Mouse (Mus musculus): Measurements from ENCODE around the gene Nup88. TPM values are rescaled to one million over a fixed set of nuclear protein-coding genes. Genes with fewer than 3 reads are reported as not detected.

Nup88 gene
- polyA plus RNA-seq, 1 experiment from 2014 or later, result 178 TPM

- H3K36me3 ChIP-seq (ENCODE audit: control insufficient read depth, insufficient read depth, low read length), result peaks cover 15% of the 10 kb centered on the region
- no peak for ATAC-seq (ENCODE audit: insufficient number of reproducible peaks, low FRiP score, low TSS enrichment, low read depth)
- H3K9ac ChIP-seq (ENCODE audit: low read length), result no peak overlapping the region
- no peak overlapping the region for H3K4me2 ChIP-seq (ENCODE audit: low read depth, severe bottlenecking)
- H3K4me1 ChIP-seq (ENCODE audit: control insufficient read depth, insufficient read depth, low read length), result no peaks in the 10 kb centered on the region
- no peak overlapping the region for H3K4me3 ChIP-seq (ENCODE audit: low read depth, low read length)
- WGBS, result 94% methylated on average over 4 of the region's 4 CpGs
- DNase-seq (ENCODE audit: low spot score), result no peak
- no peak overlapping the region for H3K27ac ChIP-seq (replicated peaks; ENCODE audit: low read depth, low read length)
- H3K9me3 ChIP-seq (ENCODE audit: control insufficient read depth, low read length), result no peaks in the 10 kb centered on the region
- H3K27me3 ChIP-seq (ENCODE audit: control insufficient read depth, insufficient read depth, low read length), result no peaks in the 10 kb centered on the region
Observed at GRCm38 (mm10) chr11:70954711-70955110, 15.1 kb downstream of the Nup88 start.

- DNase-seq (ENCODE audit: low spot score), result no peak
- ATAC-seq (ENCODE audit: insufficient number of reproducible peaks, low FRiP score, low TSS enrichment, low read depth), result no peak
- 93% methylated on average over 4 of the region's 4 CpGs for WGBS
- Histone ChIP-seq H3K27me3 (ENCODE audit: control insufficient read depth, insufficient read depth, low read length) (no peaks in the 10 kb centered on the region), H3K9ac (ENCODE audit: low read length) (no peak overlapping the region), H3K4me2 (ENCODE audit: low read depth, severe bottlenecking) (no peak overlapping the region), H3K9me3 (ENCODE audit: control insufficient read depth, low read length) (no peaks in the 10 kb centered on the region), H3K36me3 (ENCODE audit: control insufficient read depth, insufficient read depth, low read length) (peaks cover 27% of the 10 kb centered on the region), H3K4me3 (ENCODE audit: low read depth, low read length) (no peak overlapping the region), H3K4me1 (ENCODE audit: control insufficient read depth, insufficient read depth, low read length) (no peaks in the 10 kb centered on the region), H3K27ac (replicated peaks; ENCODE audit: low read depth, low read length) (no peak overlapping the region)
Observed at GRCm38 (mm10) chr11:70944935-70945817, 24.6 kb downstream of the Nup88 start.

- Histone ChIP-seq H3K4me2 (ENCODE audit: low read depth, severe bottlenecking) (no peak overlapping the region), H3K27ac (replicated peaks; ENCODE audit: low read depth, low read length) (no peak overlapping the region), H3K9ac (ENCODE audit: low read length) (no peak overlapping the region), H3K4me1 (ENCODE audit: control insufficient read depth, insufficient read depth, low read length) (no peaks in the 10 kb centered on the region), H3K4me3 (ENCODE audit: low read depth, low read length) (no peak overlapping the region), H3K36me3 (ENCODE audit: control insufficient read depth, insufficient read depth, low read length) (peaks cover 26% of the 10 kb centered on the region), H3K9me3 (ENCODE audit: control insufficient read depth, low read length) (no peaks in the 10 kb centered on the region), H3K27me3 (ENCODE audit: control insufficient read depth, insufficient read depth, low read length) (no peaks in the 10 kb centered on the region)
- 96% methylated on average over 7 of the region's 7 CpGs for WGBS
- DNase-seq (ENCODE audit: low spot score) (no peak), ATAC-seq (ENCODE audit: insufficient number of reproducible peaks, low FRiP score, low TSS enrichment, low read depth) (no peak)
Observed at GRCm38 (mm10) chr11:70943651-70944050, 26.1 kb downstream of the Nup88 start.

- Histone ChIP-seq H3K27ac (replicated peaks; ENCODE audit: low read depth, low read length) (no peak overlapping the region), H3K27me3 (ENCODE audit: control insufficient read depth, insufficient read depth, low read length) (no peaks in the 10 kb centered on the region), H3K36me3 (ENCODE audit: control insufficient read depth, insufficient read depth, low read length) (peaks cover 23% of the 10 kb centered on the region), H3K9ac (ENCODE audit: low read length) (no peak overlapping the region), H3K4me2 (ENCODE audit: low read depth, severe bottlenecking) (no peak overlapping the region), H3K4me1 (ENCODE audit: control insufficient read depth, insufficient read depth, low read length) (no peaks in the 10 kb centered on the region), H3K9me3 (ENCODE audit: control insufficient read depth, low read length) (no peaks in the 10 kb centered on the region), H3K4me3 (ENCODE audit: low read depth, low read length) (no peak overlapping the region)
- no peak for ATAC-seq (ENCODE audit: insufficient number of reproducible peaks, low FRiP score, low TSS enrichment, low read depth)
- WGBS, result 82% methylated on average over 1 of the region's 1 CpGs
- DNase-seq (ENCODE audit: low spot score), result no peak
Observed at GRCm38 (mm10) chr11:70942596-70942995, 27.2 kb downstream of the Nup88 start.

- H3K27ac ChIP-seq (replicated peaks; ENCODE audit: low read depth, low read length), result no peak overlapping the region
- H3K36me3 ChIP-seq (ENCODE audit: control insufficient read depth, insufficient read depth, low read length), result peaks cover 3% of the 10 kb centered on the region
- no peak overlapping the region for H3K4me3 ChIP-seq (ENCODE audit: low read depth, low read length)
- H3K9ac ChIP-seq (ENCODE audit: low read length), result no peak overlapping the region
- ATAC-seq (ENCODE audit: insufficient number of reproducible peaks, low FRiP score, low TSS enrichment, low read depth) (no peak), DNase-seq (ENCODE audit: low spot score) (no peak)
- H3K4me2 ChIP-seq (ENCODE audit: low read depth, severe bottlenecking), result no peak overlapping the region
- H3K9me3 ChIP-seq (ENCODE audit: control insufficient read depth, low read length), result no peaks in the 10 kb centered on the region
- H3K4me1 ChIP-seq (ENCODE audit: control insufficient read depth, insufficient read depth, low read length), result no peaks in the 10 kb centered on the region
- H3K27me3 ChIP-seq (ENCODE audit: control insufficient read depth, insufficient read depth, low read length), result no peaks in the 10 kb centered on the region
- 90% methylated on average over 7 of the region's 7 CpGs for WGBS
Observed at GRCm38 (mm10) chr11:70935316-70935715, 34.5 kb downstream of the Nup88 start.

- 89% methylated on average over 5 of the region's 5 CpGs for WGBS
- Histone ChIP-seq H3K9me3 (ENCODE audit: control insufficient read depth, low read length) (no peaks in the 10 kb centered on the region), H3K4me3 (ENCODE audit: low read depth, low read length) (no peak overlapping the region), H3K27me3 (ENCODE audit: control insufficient read depth, insufficient read depth, low read length) (no peaks in the 10 kb centered on the region), H3K9ac (ENCODE audit: low read length) (no peak overlapping the region), H3K4me1 (ENCODE audit: control insufficient read depth, insufficient read depth, low read length) (no peaks in the 10 kb centered on the region), H3K27ac (replicated peaks; ENCODE audit: low read depth, low read length) (no peak overlapping the region), H3K36me3 (ENCODE audit: control insufficient read depth, insufficient read depth, low read length) (peaks cover 5% of the 10 kb centered on the region; the same call in 1 of the 2 replicates), H3K4me2 (ENCODE audit: low read depth, severe bottlenecking) (no peak overlapping the region)
- ATAC-seq (ENCODE audit: insufficient number of reproducible peaks, low FRiP score, low TSS enrichment, low read depth), result no peak
- DNase-seq (ENCODE audit: low spot score), result no peak
Observed at GRCm38 (mm10) chr11:70931461-70931860, 38.3 kb downstream of the Nup88 start.

GRCm38 (mm10) chr11:70919524-70919923 is 50.2 kb downstream of the Nup88 start:
- Histone ChIP-seq H3K36me3 (ENCODE audit: control insufficient read depth, insufficient read depth, low read length) (peaks cover 7% of the 10 kb centered on the region), H3K4me2 (ENCODE audit: low read depth, severe bottlenecking) (no peak overlapping the region), H3K9ac (ENCODE audit: low read length) (no peak overlapping the region), H3K27me3 (ENCODE audit: control insufficient read depth, insufficient read depth, low read length) (no peaks in the 10 kb centered on the region), H3K4me1 (ENCODE audit: control insufficient read depth, insufficient read depth, low read length) (no peaks in the 10 kb centered on the region), H3K9me3 (ENCODE audit: control insufficient read depth, low read length) (no peaks in the 10 kb centered on the region), H3K27ac (replicated peaks; ENCODE audit: low read depth, low read length) (no peak overlapping the region), H3K4me3 (ENCODE audit: low read depth, low read length) (no peak overlapping the region)
- WGBS, result 89% methylated on average over 4 of the region's 4 CpGs
- ATAC-seq (ENCODE audit: insufficient number of reproducible peaks, low FRiP score, low TSS enrichment, low read depth) (no peak), DNase-seq (ENCODE audit: low spot score) (no peak)

- DNase-seq (ENCODE audit: low spot score), result no peak
- Histone ChIP-seq H3K4me2 (ENCODE audit: low read depth, severe bottlenecking) (no peak overlapping the region), H3K27ac (replicated peaks; ENCODE audit: low read depth, low read length) (no peak overlapping the region), H3K9me3 (ENCODE audit: control insufficient read depth, low read length) (no peaks in the 10 kb centered on the region), H3K36me3 (ENCODE audit: control insufficient read depth, insufficient read depth, low read length) (peaks cover 4% of the 10 kb centered on the region), H3K4me3 (ENCODE audit: low read depth, low read length) (no peak overlapping the region), H3K9ac (ENCODE audit: low read length) (no peak overlapping the region), H3K27me3 (ENCODE audit: control insufficient read depth, insufficient read depth, low read length) (no peaks in the 10 kb centered on the region), H3K4me1 (ENCODE audit: control insufficient read depth, insufficient read depth, low read length) (no peaks in the 10 kb centered on the region)
- WGBS, result 91% methylated on average over 2 of the region's 2 CpGs
- ATAC-seq (ENCODE audit: insufficient number of reproducible peaks, low FRiP score, low TSS enrichment, low read depth), result no peak
Observed at GRCm38 (mm10) chr11:70917896-70918295, 51.9 kb downstream of the Nup88 start.

All from limb, embryonic 11.5 days (tissue).